Mouse (Mus musculus): ENCODE results near the gene Mical2. TPM values are rescaled to one million over a fixed set of nuclear protein-coding genes. Genes with fewer than 3 reads are reported as not detected.

Gene Mical2
- polyA plus RNA-seq, 1 experiment = 76.3 TPM

DNA sequence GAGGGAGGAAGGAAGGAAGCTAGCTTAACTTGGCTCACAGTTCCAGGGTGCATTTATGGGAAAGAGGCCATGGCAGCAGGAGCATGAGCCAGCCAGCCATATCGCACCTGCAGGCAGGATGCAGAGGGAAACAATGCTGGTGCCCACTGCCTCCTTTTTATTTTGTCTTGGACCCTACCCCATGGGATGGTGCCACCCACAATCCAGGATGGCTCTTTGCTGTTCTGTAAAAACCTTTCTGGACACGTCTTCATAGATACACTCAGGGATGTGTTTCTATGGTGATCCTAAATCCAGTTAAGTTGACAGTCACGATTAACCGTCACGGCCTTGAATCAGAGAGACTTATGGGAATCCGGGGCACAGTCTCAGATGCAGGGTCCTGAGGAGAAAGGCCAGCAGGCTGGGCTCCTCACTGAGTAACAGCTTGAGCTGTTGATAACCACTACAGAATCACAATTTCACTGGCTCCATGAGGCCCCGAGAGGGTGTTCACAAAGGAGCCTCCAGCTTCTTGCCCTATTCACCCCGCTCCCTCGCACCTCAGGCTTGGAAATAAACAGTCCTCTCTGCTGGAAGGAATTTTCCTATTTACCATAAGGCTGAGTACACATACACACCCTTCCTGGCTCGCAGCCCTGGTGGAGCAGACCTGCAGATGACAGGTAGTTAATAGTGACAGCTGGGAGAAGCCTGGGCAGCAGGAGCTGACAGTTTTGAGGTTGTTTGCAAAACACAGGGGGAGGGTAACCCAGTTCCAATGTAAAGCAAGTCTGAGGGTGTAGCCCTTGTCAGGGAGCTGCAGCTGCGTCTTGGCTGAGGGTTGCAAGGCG is 218.7 kb downstream of the Mical2 start:
- H3K27ac ChIP-seq (ENCODE audit: insufficient read depth, low read length) = no peak overlapping the region
- TF ChIP-seq POLR2A (IDR thresholded peaks at IDR 0.05; ENCODE audit: low read depth, low read length) (no peak), CTCF (IDR thresholded peaks at IDR 0.05; ENCODE audit: borderline replicate concordance, insufficient read depth, low read length) (no peak)
- H3K4me3 ChIP-seq (ENCODE audit: insufficient read depth, low read length) = no peak overlapping the region
- H3K4me1 ChIP-seq (ENCODE audit: control insufficient read depth, insufficient read depth, low read length) = peaks cover 14% of the 10 kb centered on the region

DNA sequence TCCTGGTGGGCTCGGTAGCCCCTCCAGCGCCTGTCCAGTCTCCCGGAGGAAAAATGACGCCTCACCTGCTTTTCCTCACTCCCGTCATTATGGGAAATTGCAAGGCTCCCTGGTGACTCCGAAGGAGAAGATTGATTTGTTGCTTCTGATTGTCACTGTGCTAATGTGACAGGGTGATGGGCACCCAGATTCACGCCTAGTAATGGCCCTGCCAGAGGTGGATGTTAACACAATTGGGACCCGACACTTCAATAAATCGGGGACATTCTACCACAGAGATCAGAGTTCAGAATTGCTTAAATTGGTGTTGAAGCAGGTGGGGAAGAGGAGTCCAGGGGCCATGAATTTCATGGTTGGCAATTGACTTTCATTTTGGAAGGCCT is 219.3 kb downstream of the Mical2 start:
- Histone ChIP-seq H3K27ac (ENCODE audit: insufficient read depth, low read length) (0 out of 2 replicates have a peak overlapping the region, but pooled peaks have one; percentile 7), H3K4me3 (ENCODE audit: insufficient read depth, low read length) (no peak overlapping the region), H3K4me1 (ENCODE audit: control insufficient read depth, insufficient read depth, low read length) (peaks cover 14% of the 10 kb centered on the region)
- TF ChIP-seq POLR2A (IDR thresholded peaks at IDR 0.05; ENCODE audit: low read depth, low read length) (no peak), CTCF (IDR thresholded peaks at IDR 0.05; ENCODE audit: borderline replicate concordance, insufficient read depth, low read length) (no peak)

- Histone ChIP-seq H3K4me3 (ENCODE audit: insufficient read depth, low read length) (no peak overlapping the region), H3K27ac (ENCODE audit: insufficient read depth, low read length) (no peak overlapping the region), H3K4me1 (ENCODE audit: control insufficient read depth, insufficient read depth, low read length) (peaks cover 14% of the 10 kb centered on the region)
- TF ChIP-seq CTCF (IDR thresholded peaks at IDR 0.05; ENCODE audit: borderline replicate concordance, insufficient read depth, low read length) = no peak
- no peak for TF ChIP-seq POLR2A (IDR thresholded peaks at IDR 0.05; ENCODE audit: low read depth, low read length)
Observed at GRCm38 (mm10) chr7:112446498-112446897, 220.8 kb downstream of the Mical2 start.

DNA sequence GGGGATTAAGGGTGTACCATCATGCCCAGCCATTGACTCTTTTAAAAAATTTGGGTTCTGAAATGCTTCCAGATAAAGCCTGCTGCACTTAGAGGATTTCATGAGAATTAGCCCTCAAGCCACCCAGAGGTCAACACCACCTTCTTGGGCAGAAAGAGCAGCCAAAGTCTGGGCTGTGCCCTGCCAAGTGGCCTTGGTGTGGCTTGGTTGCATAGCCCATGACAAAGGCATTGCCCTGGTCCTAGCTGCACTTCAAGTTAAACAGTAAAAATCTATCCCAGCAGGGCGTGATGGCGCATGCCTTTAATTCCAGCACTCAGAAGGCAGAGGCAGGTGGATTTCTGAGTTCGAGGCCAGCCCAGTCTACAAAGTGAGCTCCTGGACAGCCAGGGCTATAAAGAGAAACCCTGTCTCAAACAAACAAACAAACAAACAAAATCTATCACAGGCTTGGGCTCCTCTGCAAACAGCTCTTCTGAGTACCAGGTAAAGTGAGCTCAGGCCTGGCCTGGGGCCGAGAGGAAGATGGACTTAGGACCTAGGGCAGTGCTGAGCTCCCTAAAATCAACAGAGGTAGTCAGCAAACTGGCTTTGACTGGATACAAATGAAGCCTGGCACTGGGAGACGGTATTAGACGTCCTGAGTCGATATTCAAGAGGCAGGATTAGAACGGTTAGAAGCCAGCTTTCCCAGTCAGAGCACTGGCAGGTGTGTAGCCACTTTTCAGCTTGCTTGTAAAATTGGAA is 224.5 kb downstream of the Mical2 start:
- H3K4me3 ChIP-seq (ENCODE audit: insufficient read depth, low read length) = no peak overlapping the region
- TF ChIP-seq POLR2A (IDR thresholded peaks at IDR 0.05; ENCODE audit: low read depth, low read length) (no peak), CTCF (IDR thresholded peaks at IDR 0.05; ENCODE audit: borderline replicate concordance, insufficient read depth, low read length) (no peak)

DNA sequence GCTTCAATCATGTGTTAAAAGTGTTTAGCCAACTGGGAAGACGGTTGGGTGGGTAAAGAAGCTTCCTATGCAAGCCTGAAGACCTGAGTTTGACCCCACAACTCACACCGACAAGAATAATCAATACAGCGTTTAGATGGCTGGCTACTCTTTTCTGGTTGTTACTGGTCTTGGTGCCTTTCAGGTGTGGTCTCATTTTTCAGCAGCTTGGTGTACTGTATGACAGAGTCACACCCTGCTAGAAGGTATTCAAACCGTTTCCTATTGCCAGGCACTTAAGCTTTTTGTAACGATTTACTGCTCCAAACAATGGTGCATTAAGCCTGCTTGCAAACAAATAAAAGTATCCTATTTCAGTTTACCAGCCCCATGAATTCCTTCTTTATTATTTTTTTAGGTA is 226.8 kb downstream of the Mical2 start:
- Histone ChIP-seq H3K27ac (ENCODE audit: insufficient read depth, low read length) (peak overlapping the region; percentile 50), H3K4me1 (ENCODE audit: control insufficient read depth, insufficient read depth, low read length) (peaks cover 16% of the 10 kb centered on the region), H3K4me3 (ENCODE audit: insufficient read depth, low read length) (no peak overlapping the region)
- TF ChIP-seq CTCF (IDR thresholded peaks at IDR 0.05; ENCODE audit: borderline replicate concordance, insufficient read depth, low read length) = no peak
- TF ChIP-seq POLR2A (IDR thresholded peaks at IDR 0.05; ENCODE audit: low read depth, low read length) = no peak

More for the DNA sequence above, 224.5 kb downstream of the Mical2 start:
- Histone ChIP-seq H3K27ac (ENCODE audit: insufficient read depth, low read length) (no peak overlapping the region), H3K4me1 (ENCODE audit: control insufficient read depth, insufficient read depth, low read length) (peaks cover 15% of the 10 kb centered on the region)

DNA sequence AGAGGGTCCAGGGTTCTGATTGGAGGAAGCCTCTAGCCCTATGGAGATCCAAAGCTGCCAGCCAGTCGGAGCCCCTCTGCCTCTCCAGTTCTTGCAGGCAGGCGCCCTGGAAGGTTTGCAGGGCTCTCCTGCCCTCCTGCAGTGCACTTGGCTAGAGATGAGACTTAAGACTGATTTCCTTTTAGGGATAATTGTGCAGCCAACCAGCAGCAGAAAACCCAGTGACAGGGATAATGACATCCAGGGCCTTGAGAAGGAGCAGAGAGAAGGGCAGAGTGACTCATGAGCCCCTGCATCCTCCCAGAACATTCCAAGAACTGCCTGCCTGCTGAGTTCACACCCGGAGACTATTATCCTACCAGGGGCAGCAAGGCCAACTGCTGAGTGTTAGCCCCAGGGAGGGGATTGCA is 228.2 kb downstream of the Mical2 start:
- Histone ChIP-seq H3K4me1 (ENCODE audit: control insufficient read depth, insufficient read depth, low read length) (peaks cover 25% of the 10 kb centered on the region), H3K27ac (ENCODE audit: insufficient read depth, low read length) (peak overlapping the region; percentile 97), H3K4me3 (ENCODE audit: insufficient read depth, low read length) (no peak overlapping the region)
- TF ChIP-seq CTCF (IDR thresholded peaks at IDR 0.05; ENCODE audit: borderline replicate concordance, insufficient read depth, low read length) (no peak), POLR2A (IDR thresholded peaks at IDR 0.05; ENCODE audit: low read depth, low read length) (peak; percentile 11; the same call in 1 of the 2 replicates)

DNA sequence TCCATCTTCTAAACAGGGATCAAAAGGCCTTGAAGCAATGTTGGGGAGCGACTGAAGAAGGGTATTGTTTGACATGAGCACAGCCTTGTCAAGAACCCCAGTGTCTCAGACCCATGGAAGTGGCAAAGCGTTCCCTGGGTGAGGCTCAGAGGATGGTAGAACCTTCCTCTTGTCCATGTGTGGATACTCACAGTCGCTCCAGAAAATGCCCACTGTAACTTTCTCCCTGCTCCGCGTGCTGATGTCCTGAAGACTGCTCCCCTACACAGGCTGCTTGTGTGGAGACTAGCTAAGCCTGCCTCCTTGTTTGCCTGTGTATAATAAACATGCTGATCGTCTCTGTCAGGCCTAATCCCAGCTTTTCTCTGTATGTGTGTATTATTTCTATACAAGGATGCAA is 228.7 kb downstream of the Mical2 start:
- Histone ChIP-seq H3K4me3 (ENCODE audit: insufficient read depth, low read length) (no peak overlapping the region), H3K27ac (ENCODE audit: insufficient read depth, low read length) (peak overlapping the region; percentile 97), H3K4me1 (ENCODE audit: control insufficient read depth, insufficient read depth, low read length) (peaks cover 25% of the 10 kb centered on the region)
- TF ChIP-seq POLR2A (IDR thresholded peaks at IDR 0.05; ENCODE audit: low read depth, low read length) (peak; percentile 23; the same call in 1 of the 2 replicates), CTCF (IDR thresholded peaks at IDR 0.05; ENCODE audit: borderline replicate concordance, insufficient read depth, low read length) (no peak)

DNA sequence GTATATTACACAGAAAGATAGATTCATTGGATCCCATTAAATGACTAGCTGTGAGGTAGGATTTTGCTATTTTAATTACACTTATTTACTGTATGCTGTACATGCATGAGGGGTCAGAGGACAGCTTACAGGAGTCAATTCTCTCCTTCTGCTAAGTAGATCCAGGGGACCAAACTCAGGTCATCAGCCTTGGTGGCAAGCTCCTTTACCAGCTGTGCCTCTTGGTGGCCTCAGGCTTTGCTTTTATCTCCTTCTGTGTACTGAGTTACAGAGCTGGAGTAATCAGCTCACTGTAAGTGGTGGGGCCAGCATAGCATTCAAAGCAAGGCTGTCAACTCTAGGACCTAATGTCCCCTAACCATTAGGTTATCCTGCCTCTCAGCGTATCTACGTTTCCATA is 229.3 kb downstream of the Mical2 start:
- TF ChIP-seq CTCF (IDR thresholded peaks at IDR 0.05; ENCODE audit: borderline replicate concordance, insufficient read depth, low read length) (no peak), POLR2A (IDR thresholded peaks at IDR 0.05; ENCODE audit: low read depth, low read length) (no peak)
- H3K4me1 ChIP-seq (ENCODE audit: control insufficient read depth, insufficient read depth, low read length) = peaks cover 25% of the 10 kb centered on the region
- no peak overlapping the region for H3K4me3 ChIP-seq (ENCODE audit: insufficient read depth, low read length)
- peak overlapping the region; percentile 97 for H3K27ac ChIP-seq (ENCODE audit: insufficient read depth, low read length)

- TF ChIP-seq POLR2A (IDR thresholded peaks at IDR 0.05; ENCODE audit: low read depth, low read length) (no peak), CTCF (IDR thresholded peaks at IDR 0.05; ENCODE audit: borderline replicate concordance, insufficient read depth, low read length) (no peak)
- H3K27ac ChIP-seq (ENCODE audit: insufficient read depth, low read length) = peak overlapping the region; percentile 97
- H3K4me3 ChIP-seq (ENCODE audit: insufficient read depth, low read length) = no peak overlapping the region
- peaks cover 25% of the 10 kb centered on the region for H3K4me1 ChIP-seq (ENCODE audit: control insufficient read depth, insufficient read depth, low read length)
Observed at GRCm38 (mm10) chr7:112455566-112456110, 230.0 kb downstream of the Mical2 start.
